Mouse (Mus musculus) MEL (cell line): ENCODE results near the gene Cdk17. TPM values are rescaled to one million over a fixed set of nuclear protein-coding genes. Genes with fewer than 3 reads are reported as not detected.
A peak's percentile ranks its signal among the peaks of the same experiment; 100 is the strongest.

ENCODE experiments used
- DNase-seq: peaks from one replicate; pipeline ENCODE4 v3.0.0; 2011; ENCODE audit warnings: low read depth, low spot score
- H3K27ac ChIP-seq: 2 replicates; pipeline ENCODE4 v1.5.1; 2012; ENCODE audit warnings: low read depth, mild to moderate bottlenecking, control low read depth, low read length, moderate library complexity; ENCODE audit not compliant: control insufficient read depth
- H3K27me3 ChIP-seq, 2 experiments: fragments of 150-350 bp in 1 of 2; sonication (generic) in 1 of 2; 2 replicates each; pipeline ENCODE4 v1.6.1; 2012; ENCODE audit warnings: low read length in 2 of 2, mild to moderate bottlenecking in 2 of 2, improper control_type of control experiment in 1 of 2, moderate library complexity in 1 of 2; ENCODE audit not compliant: insufficient read depth in 2 of 2, control insufficient read depth in 1 of 2
- H3K36me3 ChIP-seq, 2 experiments: 2 replicates each; pipeline ENCODE4 v1.6.1; 2012 to 2014; ENCODE audit warnings: low read length in 2 of 2, improper control_type of control experiment in 1 of 2, inconsistent platforms in 1 of 2, mild to moderate bottlenecking in 1 of 2; ENCODE audit not compliant: insufficient read depth in 2 of 2, control insufficient read depth in 1 of 2
- H3K4me1 ChIP-seq, 2 experiments: fragments of 150-350 bp in 1 of 2; sonication (generic) in 1 of 2; 2 replicates each; pipeline ENCODE4 v1.6.1; 2012; ENCODE audit warnings: low read length in 2 of 2, improper control_type of control experiment in 1 of 2, mild to moderate bottlenecking in 1 of 2; ENCODE audit not compliant: insufficient read depth in 2 of 2, control insufficient read depth in 1 of 2
- H3K4me3 ChIP-seq, 2 experiments: fragments of 150-350 bp in 1 of 2; sonication (generic) in 1 of 2; 2 replicates each; pipeline ENCODE4 v1.5.1; 2012; ENCODE audit warnings: low read depth in 2 of 2, low read length in 2 of 2, mild to moderate bottlenecking in 2 of 2, moderate library complexity in 2 of 2, control low read depth in 1 of 2, improper control_type of control experiment in 1 of 2; ENCODE audit not compliant: control insufficient read depth in 1 of 2, insufficient read depth in 1 of 2
- H3K79me2 ChIP-seq: 2 replicates; pipeline ENCODE4 v1.6.1; 2012; ENCODE audit warnings: mild to moderate bottlenecking, low read length, moderate library complexity; ENCODE audit not compliant: control insufficient read depth, poor library complexity, insufficient read depth
- H3K9ac ChIP-seq: 2 replicates; pipeline ENCODE4 v1.6.1; 2012; ENCODE audit warnings: low read depth, mild to moderate bottlenecking, control low read depth, low read length, moderate library complexity; ENCODE audit not compliant: control insufficient read depth, poor library complexity, severe bottlenecking
- H3K9me3 ChIP-seq: fragments of 150-350 bp; sonication (generic); replicated peaks from 2 replicates; pipeline ENCODE4 v1.6.1; 2012; ENCODE audit warnings: mild to moderate bottlenecking, low read length, improper control_type of control experiment, moderate library complexity; ENCODE audit not compliant: insufficient read depth
- BHLHE40 ChIP-seq: IDR thresholded peaks from 2 replicates; pipeline ENCODE4 v1.6.1; 2012; ENCODE audit warnings: low read depth, mild to moderate bottlenecking, inconsistent platforms, low read length, improper control_type of control experiment, borderline replicate concordance
- CHD1 ChIP-seq: IDR thresholded peaks from 2 replicates; pipeline ENCODE4 v1.6.1; 2012; ENCODE audit warnings: low read depth, mild to moderate bottlenecking, inconsistent platforms, low read length, improper control_type of control experiment
- CHD2 ChIP-seq: IDR thresholded peaks from 2 replicates; pipeline ENCODE4 v1.6.1; 2011; ENCODE audit warnings: low read length, improper control_type of control experiment
- CTCF ChIP-seq, 3 experiments: IDR thresholded peaks in 2 of 3; conservative IDR thresholded peaks in 1 of 3; 2 replicates each; pipeline ENCODE4 v1.5.1; 2011 to 2012; ENCODE audit warnings: low read length in 3 of 3, low read depth in 2 of 3, mild to moderate bottlenecking in 2 of 3, improper control_type of control experiment in 1 of 3, inconsistent platforms in 1 of 3, mixed read lengths in 1 of 3, moderate library complexity in 1 of 3; ENCODE audit not compliant: control insufficient read depth in 1 of 3, insufficient read depth in 1 of 3, poor library complexity in 1 of 3, severe bottlenecking in 1 of 3
- E2F4 ChIP-seq: IDR thresholded peaks from 2 replicates; pipeline ENCODE4 v1.6.1; 2011; ENCODE audit warnings: low read depth, low read length, improper control_type of control experiment, borderline replicate concordance
- ELF1 ChIP-seq: IDR thresholded peaks from 2 replicates; pipeline ENCODE4 v1.6.1; 2014; ENCODE audit warnings: low read depth, mild to moderate bottlenecking, inconsistent platforms, low read length, improper control_type of control experiment, moderate library complexity
- GABPA ChIP-seq: IDR thresholded peaks from 2 replicates; pipeline ENCODE4 v1.6.1; 2012; ENCODE audit warnings: low read depth, mild to moderate bottlenecking, inconsistent platforms, low read length, improper control_type of control experiment, moderate library complexity
- GATA1 ChIP-seq: IDR thresholded peaks from 2 replicates; pipeline ENCODE4 v1.6.1; 2011; ENCODE audit warnings: low read depth, low read length, improper control_type of control experiment
- JUND ChIP-seq: IDR thresholded peaks from 2 replicates; pipeline ENCODE4 v1.6.1; 2011; ENCODE audit warnings: low read depth, mild to moderate bottlenecking, improper control_type of control experiment, low read length
- KAT2A ChIP-seq: conservative IDR thresholded peaks from 2 replicates; pipeline ENCODE4 v1.6.1; 2012; ENCODE audit warnings: low read depth, low read length, improper control_type of control experiment, inconsistent platforms
- MXI1 ChIP-seq: IDR thresholded peaks from 2 replicates; pipeline ENCODE4 v1.6.1; 2011; ENCODE audit warnings: mild to moderate bottlenecking, low read depth, low read length, improper control_type of control experiment
- MYB ChIP-seq: IDR thresholded peaks from 2 replicates; pipeline ENCODE4 v1.6.1; 2011; ENCODE audit warnings: mild to moderate bottlenecking, low read depth, low read length, improper control_type of control experiment
- NELFE ChIP-seq: IDR thresholded peaks from 2 replicates; pipeline ENCODE4 v1.6.1; 2011; ENCODE audit warnings: low read depth, low read length, improper control_type of control experiment
- NRF1 ChIP-seq: IDR thresholded peaks from 2 replicates; pipeline ENCODE4 v1.6.1; 2014; ENCODE audit warnings: low read depth, mild to moderate bottlenecking, inconsistent platforms, low read length, improper control_type of control experiment, moderate library complexity; ENCODE audit not compliant: poor library complexity, insufficient read depth, severe bottlenecking
- POLR2A ChIP-seq, 2 experiments: IDR thresholded peaks; 2 replicates each; pipeline ENCODE4 v1.6.1; 2011 to 2012; ENCODE audit warnings: low read length in 2 of 2, mild to moderate bottlenecking in 2 of 2, control low read depth in 1 of 2, improper control_type of control experiment in 1 of 2, low read depth in 1 of 2, moderate library complexity in 1 of 2; ENCODE audit not compliant: control insufficient read depth in 1 of 2, insufficient read depth in 1 of 2, poor library complexity in 1 of 2
- POLR2AphosphoS2 ChIP-seq: IDR thresholded peaks from 2 replicates; pipeline ENCODE4 v1.6.1; 2011; ENCODE audit warnings: low read length, improper control_type of control experiment
- RCOR1 ChIP-seq: IDR thresholded peaks from 2 replicates; pipeline ENCODE4 v1.6.1; 2012; ENCODE audit warnings: low read depth, mild to moderate bottlenecking, inconsistent platforms, low read length, improper control_type of control experiment
- TBP ChIP-seq: IDR thresholded peaks from 2 replicates; pipeline ENCODE4 v1.8.0; 2011; ENCODE audit warnings: low read depth, low read length, improper control_type of control experiment
- TCF12 ChIP-seq: IDR thresholded peaks from 2 replicates; pipeline ENCODE4 v1.6.1; 2014; ENCODE audit warnings: low read depth, mild to moderate bottlenecking, inconsistent platforms, low read length, improper control_type of control experiment, moderate library complexity
- UBTF ChIP-seq: IDR thresholded peaks from 2 replicates; pipeline ENCODE4 v1.6.1; 2012; ENCODE audit warnings: low read depth, mild to moderate bottlenecking, inconsistent platforms, low read length, improper control_type of control experiment, moderate library complexity, borderline replicate concordance; ENCODE audit not compliant: insufficient read depth
- USF1 ChIP-seq: IDR thresholded peaks from 2 replicates; pipeline ENCODE4 v1.6.1; 2014; ENCODE audit warnings: low read depth, mild to moderate bottlenecking, inconsistent platforms, low read length, improper control_type of control experiment, moderate library complexity
- ZC3H11A ChIP-seq: IDR thresholded peaks from 2 replicates; pipeline ENCODE4 v1.6.1; 2012; ENCODE audit warnings: low read depth, mild to moderate bottlenecking, inconsistent platforms, low read length, improper control_type of control experiment
- ZKSCAN1 ChIP-seq: IDR thresholded peaks from 2 replicates; pipeline ENCODE4 v1.6.1; 2012; ENCODE audit warnings: low read depth, mild to moderate bottlenecking, inconsistent platforms, low read length, improper control_type of control experiment, moderate library complexity
- ZNF384 ChIP-seq: IDR thresholded peaks from 2 replicates; pipeline ENCODE4 v1.6.1; 2012; ENCODE audit warnings: low read depth, mild to moderate bottlenecking, inconsistent platforms, low read length, improper control_type of control experiment
- polyA plus RNA-seq, 2 experiments: library from polyadenylated mRNA; stranded (reverse) in 1 of 2; unstranded in 1 of 2; fragments of >175 nt in 1 of 2; fragments of >200 nt in 1 of 2; gene quantifications; 2 replicates each; pipeline versions ENCODE4 v1.2.1 to v1.2.4; 2012; ENCODE audit warnings: low replicate concordance in 2 of 2, low read depth in 1 of 2; ENCODE audit not compliant: insufficient read length in 2 of 2, insufficient read depth in 1 of 2, missing spikeins in 1 of 2
- total RNA-seq: library from RNA; depleted of rRNA; stranded (reverse); fragments of 300-350 nt; gene quantifications from 2 replicates; pipeline ENCODE4 v1.2.3, GENCODE M21; 2012

Gene Cdk17
- total and polyA plus RNA-seq, 3 experiments: 25.6 to 155 (median 32.9) TPM

DNA sequence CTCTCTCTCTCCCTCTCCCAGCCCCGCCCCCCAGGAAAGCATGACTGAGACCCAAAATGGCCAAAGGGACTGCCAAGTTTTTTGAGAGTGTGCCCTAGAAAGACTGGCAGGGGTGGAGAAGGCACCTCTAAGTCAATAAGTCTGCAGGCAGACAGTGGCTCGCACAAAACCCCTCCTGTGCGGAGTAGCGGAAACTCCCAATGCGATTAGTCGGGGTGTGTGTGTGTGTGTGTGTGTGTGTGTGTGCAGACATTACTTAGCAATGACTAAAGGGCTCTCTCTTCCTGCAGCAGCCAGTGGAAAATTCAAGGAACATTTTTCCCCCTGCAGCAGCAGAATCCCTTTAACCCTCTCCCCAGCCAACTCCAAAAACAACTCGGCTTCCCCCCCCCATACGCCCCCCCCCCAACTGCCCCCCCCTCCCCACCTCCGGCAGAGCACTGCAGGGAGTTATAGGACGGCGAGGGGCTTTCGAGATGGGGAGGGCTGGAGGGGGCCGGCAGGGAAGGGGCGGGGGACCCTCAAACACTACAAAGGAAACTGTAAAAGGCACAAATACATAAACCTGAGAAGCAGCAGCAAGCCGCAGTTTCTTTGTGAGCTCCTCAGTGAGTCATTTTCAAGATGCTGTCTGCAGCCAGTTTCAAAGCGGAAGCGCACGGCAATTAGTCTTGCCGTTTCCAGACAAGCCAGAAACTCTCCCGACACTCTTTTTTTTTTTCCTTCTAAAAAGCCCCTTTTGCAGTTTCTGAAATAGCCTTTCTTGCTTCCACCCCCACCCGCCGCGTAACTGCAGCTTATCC is 148.7 kb downstream of the Cdk17 start:
- peak; percentile 84 for DNase-seq
- Histone ChIP-seq H3K9ac (peak overlapping the region; percentile 75), H3K27ac (no peak overlapping the region), H3K9me3 (no peaks in the 10 kb centered on the region), H3K79me2 (no peaks in the 10 kb centered on the region; the same call in 1 of the 2 replicates), H3K4me1 (no peaks in the 10 kb centered on the region), H3K36me3 (no peaks in the 10 kb centered on the region), H3K27me3 (peaks cover 3 to 5% of the 10 kb centered on the region in 2 experiments), H3K4me3 (peak overlapping the region; percentile 55 to 62)
- TF ChIP-seq CHD1: no peak
- TF ChIP-seq ELF1: 0 out of 2 replicates have a peak, but pooled peaks have one; percentile 25
- TF ChIP-seq MXI1: 0 out of 2 replicates have a peak, but pooled peaks have one; percentile 3
- TF ChIP-seq POLR2AphosphoS2: no peak
- TF ChIP-seq E2F4: no peak
- TF ChIP-seq ZKSCAN1: no peak
- no peak for TF ChIP-seq RCOR1
- TF ChIP-seq CHD2: no peak
- TF ChIP-seq TCF12: no peak
- no peak for TF ChIP-seq GATA1
- TF ChIP-seq ZNF384: peak; percentile 89
- TF ChIP-seq JUND: no peak
- no peak for TF ChIP-seq MYB
- no peak for TF ChIP-seq GABPA
- TF ChIP-seq NRF1: no peak
- no peak for TF ChIP-seq KAT2A
- TF ChIP-seq NELFE: no peak
- no peak for TF ChIP-seq ZC3H11A
- no peak for TF ChIP-seq USF1
- TF ChIP-seq POLR2A (IDR thresholded peaks at IDR 0.05; ENCODE audit: control insufficient read depth in 1 of 2, insufficient read depth in 1 of 2, low read depth in 1 of 2, low read length in 2 of 2, poor library complexity in 1 of 2): no peak
- no peak for TF ChIP-seq TBP
- no peak for TF ChIP-seq CTCF (IDR thresholded peaks at IDR 0.05 in 2 of 3, conservative IDR thresholded peaks at IDR 0.05 in 1 of 3; ENCODE audit: control insufficient read depth in 1 of 3, insufficient read depth in 1 of 3, low read depth in 2 of 3, low read length in 3 of 3, poor library complexity in 1 of 3, severe bottlenecking in 1 of 3)
- no peak for TF ChIP-seq BHLHE40
- no peak for TF ChIP-seq UBTF
